Mouse (Mus musculus): ENCODE results near the gene Atp10a.

DNA sequence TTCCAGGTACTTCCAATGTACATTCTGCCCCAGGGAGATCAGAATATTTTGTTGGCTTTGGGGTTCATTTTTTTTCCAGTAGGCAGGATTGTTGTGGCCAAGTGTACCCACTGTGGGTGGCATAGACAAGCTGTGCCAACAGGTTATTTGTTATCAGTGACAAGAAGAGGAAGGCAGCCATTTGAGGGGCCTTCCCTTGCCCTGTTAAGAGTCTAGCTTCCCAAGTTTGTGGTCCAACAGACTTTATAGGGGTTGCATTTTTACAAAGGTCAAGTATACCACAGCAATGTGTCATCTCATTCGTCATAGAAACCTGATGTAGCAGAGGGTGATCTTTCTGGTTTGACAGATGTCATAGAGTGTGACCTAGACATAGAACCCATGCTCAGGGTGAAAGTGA, 66.3 kb downstream of the Atp10a start:
- no peak for TF ChIP-seq EP300 (IDR thresholded peaks at IDR 0.05; ENCODE audit: insufficient read depth, low read depth, low read length)
- no peak for TF ChIP-seq CTCF (IDR thresholded peaks at IDR 0.05; ENCODE audit: low read depth, low read length)

Data from ES-Bruce4 (cell line).